Mouse (Mus musculus) ES-Bruce4 (cell line): ENCODE results near the gene Mettl14. TPM values are rescaled to one million over a fixed set of nuclear protein-coding genes. Genes with fewer than 3 reads are reported as not detected.

Experiments used
- H3K27ac ChIP-seq: 2 replicates; pipeline ENCODE4 v1.5.1; 2012; ENCODE audit warnings: low read length, inconsistent platforms; ENCODE audit not compliant: insufficient read depth
- H3K27me3 ChIP-seq: 2 replicates; pipeline ENCODE4 v1.6.1; 2012; ENCODE audit warnings: mild to moderate bottlenecking, low read length, inconsistent platforms; ENCODE audit not compliant: control insufficient read depth, poor library complexity, insufficient read depth, severe bottlenecking
- H3K36me3 ChIP-seq: 2 replicates; pipeline ENCODE4 v1.6.1; 2012; ENCODE audit warnings: inconsistent platforms, mild to moderate bottlenecking, low read length, moderate library complexity; ENCODE audit not compliant: control insufficient read depth, poor library complexity, insufficient read depth, severe bottlenecking
- H3K4me1 ChIP-seq: one replicate; pipeline ENCODE4 v1.8.1; 2011; ENCODE audit warnings: low read length; ENCODE audit not compliant: control insufficient read depth, insufficient read depth
- H3K4me3 ChIP-seq: 2 replicates; pipeline ENCODE4 v1.5.1; 2011; ENCODE audit warnings: low read depth, mild to moderate bottlenecking, low read length
- H3K9ac ChIP-seq: 2 replicates; pipeline ENCODE4 v1.6.1; 2012; ENCODE audit warnings: low read depth, mild to moderate bottlenecking, inconsistent platforms; ENCODE audit not compliant: poor library complexity, severe bottlenecking
- H3K9me3 ChIP-seq: replicated peaks from 2 replicates; pipeline ENCODE4 v1.6.1; 2012; ENCODE audit warnings: mild to moderate bottlenecking, low read length, inconsistent platforms; ENCODE audit not compliant: control insufficient read depth, poor library complexity, insufficient read depth, severe bottlenecking
- CTCF ChIP-seq: IDR thresholded peaks from one replicate; pipeline ENCODE4 v1.8.1; 2011; ENCODE audit warnings: low read depth, low read length
- EP300 ChIP-seq: IDR thresholded peaks from 2 replicates; pipeline ENCODE4 v1.6.1; 2011; ENCODE audit warnings: low read depth, low read length; ENCODE audit not compliant: insufficient read depth
- POLR2A ChIP-seq: IDR thresholded peaks from one replicate; pipeline ENCODE4 v1.8.1; 2011; ENCODE audit warnings: low read length; ENCODE audit not compliant: insufficient read depth
- polyA plus RNA-seq: library from polyadenylated mRNA; stranded (reverse); fragments of >200 nt; gene quantifications from 2 replicates; pipeline ENCODE4 v1.2.4, GENCODE M21; 2011; ENCODE audit warnings: low read depth; ENCODE audit not compliant: missing spikeins, insufficient read depth, insufficient read length

Mettl14 gene
- polyA plus RNA-seq, 1 experiment = 48.6 TPM

GRCm38 (mm10) chr3:123353183-123353582, 32.7 kb downstream of the Mettl14 start:
- Histone ChIP-seq H3K27ac (no peak overlapping the region), H3K4me3 (no peak overlapping the region), H3K9me3 (no peaks in the 10 kb centered on the region), H3K36me3 (0 out of 2 replicates have a peak, but pooled peaks cover 4% of the 10 kb centered on the region), H3K4me1 (no peaks in the 10 kb centered on the region), H3K9ac (no peak overlapping the region), H3K27me3 (no peaks in the 10 kb centered on the region)
- TF ChIP-seq POLR2A = no peak
- TF ChIP-seq EP300 = no peak
- no peak for TF ChIP-seq CTCF

- H3K36me3 ChIP-seq = 0 out of 2 replicates have a peak, but pooled peaks cover 2% of the 10 kb centered on the region
- TF ChIP-seq CTCF = no peak
- TF ChIP-seq POLR2A = no peak
- TF ChIP-seq EP300 = no peak
These were observed 34.4 kb downstream of the Mettl14 start for GRCm38 (mm10) chr3:123351519-123351918.

GRCm38 (mm10) chr3:123350602-123351001, 35.3 kb downstream of the Mettl14 start:
- no peaks in the 10 kb centered on the region for H3K9me3 ChIP-seq
- H3K9ac ChIP-seq = no peak overlapping the region
- TF ChIP-seq EP300 (no peak), CTCF (no peak), POLR2A (no peak)
- no peak overlapping the region for H3K4me3 ChIP-seq
- no peak overlapping the region for H3K27ac ChIP-seq
- H3K36me3 ChIP-seq = 0 out of 2 replicates have a peak, but pooled peaks cover 2% of the 10 kb centered on the region
- no peaks in the 10 kb centered on the region for H3K27me3 ChIP-seq
- no peaks in the 10 kb centered on the region for H3K4me1 ChIP-seq

More at GRCm38 (mm10) chr3:123351519-123351918, 34.4 kb downstream of the Mettl14 start:
- Histone ChIP-seq H3K4me3 (no peak overlapping the region), H3K4me1 (no peaks in the 10 kb centered on the region), H3K9me3 (no peaks in the 10 kb centered on the region), H3K27ac (no peak overlapping the region), H3K27me3 (no peaks in the 10 kb centered on the region), H3K9ac (no peak overlapping the region)

GRCm38 (mm10) chr3:123348080-123348802, 37.7 kb downstream of the Mettl14 start:
- Histone ChIP-seq H3K36me3 (no peaks in the 10 kb centered on the region), H3K4me1 (no peaks in the 10 kb centered on the region), H3K9ac (no peak overlapping the region), H3K4me3 (no peak overlapping the region), H3K27ac (no peak overlapping the region), H3K27me3 (no peaks in the 10 kb centered on the region), H3K9me3 (no peaks in the 10 kb centered on the region)
- TF ChIP-seq EP300 (no peak), CTCF (no peak), POLR2A (no peak)

GRCm38 (mm10) chr3:123343690-123344089, 42.2 kb downstream of the Mettl14 start:
- Histone ChIP-seq H3K27ac (no peak overlapping the region), H3K9ac (no peak overlapping the region), H3K9me3 (no peaks in the 10 kb centered on the region), H3K27me3 (no peaks in the 10 kb centered on the region), H3K36me3 (no peaks in the 10 kb centered on the region; the same call in 1 of the 2 replicates), H3K4me1 (no peaks in the 10 kb centered on the region), H3K4me3 (no peak overlapping the region)
- no peak for TF ChIP-seq EP300
- no peak for TF ChIP-seq CTCF
- no peak for TF ChIP-seq POLR2A

- Histone ChIP-seq H3K4me3 (no peak overlapping the region), H3K27ac (no peak overlapping the region), H3K36me3 (no peaks in the 10 kb centered on the region; the same call in 1 of the 2 replicates), H3K9me3 (no peaks in the 10 kb centered on the region), H3K27me3 (no peaks in the 10 kb centered on the region), H3K9ac (no peak overlapping the region), H3K4me1 (no peaks in the 10 kb centered on the region)
- no peak for TF ChIP-seq CTCF
- no peak for TF ChIP-seq POLR2A
- TF ChIP-seq EP300 = no peak
These were observed 44.9 kb downstream of the Mettl14 start for GRCm38 (mm10) chr3:123341049-123341448.
